Mouse (Mus musculus) CH12.LX (cell line): ENCODE measurements around the gene Cmya5. TPM values are rescaled to one million over a fixed set of nuclear protein-coding genes. Genes with fewer than 3 reads are reported as not detected.

Source experiments
- DNase-seq: peaks from one replicate; pipeline ENCODE4 v3.0.0-alpha.2; 2013; ENCODE audit errors: extremely low read depth
- H3K27ac ChIP-seq: 2 replicates; pipeline ENCODE4 v1.5.1; 2012; ENCODE audit warnings: low read depth, mild to moderate bottlenecking, control low read depth, moderate library complexity; ENCODE audit not compliant: insufficient read depth
- H3K27me3 ChIP-seq: replicated peaks from 2 replicates; pipeline ENCODE3; 2012; ENCODE audit warnings: inconsistent platforms
- H3K36me3 ChIP-seq, 2 experiments: replicated peaks in 1 of 2; 2 replicates each; pipeline versions ENCODE3 to v1.6.1; 2012; ENCODE audit warnings: inconsistent platforms in 1 of 2, low read length in 1 of 2, mild to moderate bottlenecking in 1 of 2, mixed read lengths in 1 of 2, moderate library complexity in 1 of 2; ENCODE audit not compliant: control insufficient read depth in 1 of 2, insufficient read depth in 1 of 2
- H3K4me1 ChIP-seq, 2 experiments: 2 replicates each; pipeline ENCODE4 v1.6.1; 2012; ENCODE audit warnings: inconsistent platforms in 1 of 2, moderate library complexity in 1 of 2; ENCODE audit not compliant: insufficient read depth in 2 of 2, control insufficient read depth in 1 of 2
- H3K4me2 ChIP-seq: 2 replicates; pipeline ENCODE4 v1.6.1; 2012; ENCODE audit warnings: low read depth, mild to moderate bottlenecking, control low read depth; ENCODE audit not compliant: poor library complexity, insufficient read depth, severe bottlenecking
- H3K4me3 ChIP-seq, 3 experiments: fragments of 150-350 bp in 1 of 3; sonication (generic) in 1 of 3; replicated peaks in 1 of 3; 2 replicates each; pipeline versions ENCODE3 to v1.5.1; 2011 to 2012; ENCODE audit warnings: low read depth in 2 of 3, low read length in 2 of 3, mild to moderate bottlenecking in 2 of 3, moderate library complexity in 2 of 3, control low read depth in 1 of 3, improper control_type of control experiment in 1 of 3, inconsistent platforms in 1 of 3, mixed read lengths in 1 of 3; ENCODE audit not compliant: poor library complexity in 1 of 3
- H3K79me2 ChIP-seq: replicated peaks from 2 replicates; pipeline ENCODE4 v1.6.1; 2012; ENCODE audit warnings: mild to moderate bottlenecking, moderate library complexity; ENCODE audit not compliant: control insufficient read depth, poor library complexity, insufficient read depth, severe bottlenecking; ENCODE audit errors: extremely low read depth
- H3K9ac ChIP-seq: 2 replicates; pipeline ENCODE4 v1.6.1; 2012; ENCODE audit warnings: low read depth, mild to moderate bottlenecking, control low read depth, moderate library complexity; ENCODE audit not compliant: insufficient read depth
- H3K9me3 ChIP-seq: replicated peaks from 2 replicates; pipeline ENCODE3; 2012; ENCODE audit warnings: low read length, inconsistent platforms, mixed read lengths
- CTCF ChIP-seq, 2 experiments: IDR thresholded peaks in 1 of 2; conservative IDR thresholded peaks in 1 of 2; 2 replicates each; pipeline ENCODE4 v1.5.1; 2011 to 2012; ENCODE audit warnings: low read depth in 2 of 2, low read length in 2 of 2, improper control_type of control experiment in 1 of 2, inconsistent platforms in 1 of 2, mild to moderate bottlenecking in 1 of 2, moderate library complexity in 1 of 2
- EP300 ChIP-seq: IDR thresholded peaks from 2 replicates; pipeline ENCODE4 v1.6.1; 2011; ENCODE audit warnings: low read length, improper control_type of control experiment
- ETS1 ChIP-seq: conservative IDR thresholded peaks from 2 replicates; pipeline ENCODE4 v1.6.1; 2012; ENCODE audit warnings: low read depth, mild to moderate bottlenecking, inconsistent platforms, low read length, improper control_type of control experiment, moderate library complexity
- GABPA ChIP-seq: IDR thresholded peaks from 2 replicates; pipeline ENCODE4 v1.6.1; 2012; ENCODE audit warnings: low read depth, low read length, improper control_type of control experiment, inconsistent platforms; ENCODE audit not compliant: insufficient replicate concordance
- JUN ChIP-seq: IDR thresholded peaks from 2 replicates; pipeline ENCODE4 v1.6.1; 2011; ENCODE audit warnings: low read depth, mild to moderate bottlenecking, low read length, improper control_type of control experiment, moderate library complexity; ENCODE audit not compliant: insufficient read depth
- JUND ChIP-seq: conservative IDR thresholded peaks from 2 replicates; pipeline ENCODE4 v1.6.1; 2011; ENCODE audit warnings: low read depth, low read length, improper control_type of control experiment
- KAT2A ChIP-seq: IDR thresholded peaks from 2 replicates; pipeline ENCODE4 v1.6.1; 2012; ENCODE audit warnings: low read length, improper control_type of control experiment, inconsistent platforms; ENCODE audit not compliant: insufficient replicate concordance
- MAX ChIP-seq: IDR thresholded peaks from 2 replicates; pipeline ENCODE4 v1.6.1; 2011; ENCODE audit warnings: low read length, improper control_type of control experiment
- MEF2A ChIP-seq: IDR thresholded peaks from 2 replicates; pipeline ENCODE4 v1.6.1; 2014; ENCODE audit warnings: low read depth, mild to moderate bottlenecking, inconsistent platforms, low read length, improper control_type of control experiment, borderline replicate concordance
- MXI1 ChIP-seq: IDR thresholded peaks from 2 replicates; pipeline ENCODE4 v1.6.1; 2011; ENCODE audit warnings: mild to moderate bottlenecking, low read depth, low read length, improper control_type of control experiment
- POLR2AphosphoS2 ChIP-seq: IDR thresholded peaks from 2 replicates; pipeline ENCODE4 v1.6.1; 2011; ENCODE audit warnings: low read depth, low read length, improper control_type of control experiment
- RAD21 ChIP-seq: IDR thresholded peaks from 2 replicates; pipeline ENCODE4 v1.6.1; 2011; ENCODE audit warnings: low read depth, mild to moderate bottlenecking, low read length, improper control_type of control experiment, moderate library complexity
- SMC3 ChIP-seq: IDR thresholded peaks from 2 replicates; pipeline ENCODE4 v1.6.1; 2011; ENCODE audit warnings: low read depth, low read length, improper control_type of control experiment
- UBTF ChIP-seq: IDR thresholded peaks from 2 replicates; pipeline ENCODE4 v1.6.1; 2012; ENCODE audit warnings: low read depth, mild to moderate bottlenecking, inconsistent platforms, low read length, improper control_type of control experiment, moderate library complexity
- USF1 ChIP-seq: IDR thresholded peaks from 2 replicates; pipeline ENCODE4 v1.6.1; 2014; ENCODE audit warnings: low read depth, mild to moderate bottlenecking, inconsistent platforms, low read length, improper control_type of control experiment
- ZKSCAN1 ChIP-seq: IDR thresholded peaks from 2 replicates; pipeline ENCODE4 v1.6.1; 2012; ENCODE audit warnings: low read depth, inconsistent platforms, low read length, improper control_type of control experiment, borderline replicate concordance
- ZNF384 ChIP-seq: IDR thresholded peaks from 2 replicates; pipeline ENCODE4 v1.6.1; 2012; ENCODE audit warnings: low read depth, low read length, improper control_type of control experiment, inconsistent platforms
- dilution Hi-C: fragments of 300-500 bp; cut with MboI; formaldehyde crosslinking; loops from 2 replicates; pipeline ENCODE4 v1.14.3; 2020; ENCODE audit warnings: low sequenced_read_pairs; ENCODE audit not compliant: extremely low pct_unique_long_range_greater_than_20kb, extremely low pct_ligation_motif_present
- in situ Hi-C: fragments of 300-500 bp; cut with MboI; formaldehyde crosslinking; loops from 3 replicates; pipeline ENCODE4 v1.14.3; 2019; ENCODE audit warnings: low sequenced_read_pairs, low pct_ligation_motif_present, low pct_unique_long_range_greater_than_20kb, mixed read lengths
- polyA plus RNA-seq: library from polyadenylated mRNA; unstranded; fragments of >175 nt; gene quantifications from 2 replicates; pipeline ENCODE4 v1.2.1, GENCODE M21; 2012; ENCODE audit warnings: low read depth; ENCODE audit not compliant: insufficient read length
- total RNA-seq, 2 experiments: library from RNA; depleted of rRNA; stranded (reverse); fragments of 300-350 nt in 1 of 2; fragments of >200 nt in 1 of 2; gene quantifications; 2 replicates each; pipeline ENCODE4 v1.2.3; 2012 to 2014

Gene Cmya5
- total and polyA plus RNA-seq, 3 experiments: 0.19 to 0.59 (median 0.34) TPM

GRCm38 (mm10) chr13:93011315-93011714, 133.2 kb downstream of the Cmya5 start:
- DNase-seq: no peak
- H3K9ac ChIP-seq: no peak overlapping the region
- TF ChIP-seq SMC3 (peak; percentile 55), CTCF (conservative IDR thresholded peaks at IDR 0.05 in 1 of 2, IDR thresholded peaks at IDR 0.05 in 1 of 2; ENCODE audit: low read depth in 2 of 2, low read length in 2 of 2) (peak in 1 of 2 experiments; percentile 60; a peak in 2 of 4 replicates), UBTF (no peak), RAD21 (peak; percentile 56)
- TF ChIP-seq, all 38 proteins: peak for 3
- Histone ChIP-seq H3K36me3 (no peaks in the 10 kb centered on the region), H3K9me3 (peaks cover 2% of the 10 kb centered on the region), H3K27me3 (no peaks in the 10 kb centered on the region), H3K27ac (no peak overlapping the region), H3K4me1 (peaks cover 8 to 10% of the 10 kb centered on the region in 2 experiments; a peak in 3 of 4 replicates), H3K4me2 (no peak overlapping the region), H3K4me3 (no peak overlapping the region), H3K79me2 (no peaks in the 10 kb centered on the region)
- in situ Hi-C loops: loop anchor here (25.0 kb wide), 2 partner anchors 226 to 701 kb away; no protein-coding TSS in a partner anchor
- dilution Hi-C loops: no loop called here

- no peak for TF ChIP-seq EP300
- TF ChIP-seq USF1: no peak
- no peak for TF ChIP-seq MEF2A
- TF ChIP-seq JUN: no peak
- TF ChIP-seq ETS1: no peak
- no peak for TF ChIP-seq GABPA
- TF ChIP-seq POLR2AphosphoS2: no peak
- TF ChIP-seq KAT2A: no peak
- TF ChIP-seq JUND: no peak
- TF ChIP-seq SMC3: no peak
- no peak for TF ChIP-seq MXI1
- no peak for TF ChIP-seq ZKSCAN1
- no peak for TF ChIP-seq MAX
- TF ChIP-seq ZNF384: no peak
- H3K79me2 ChIP-seq: no peaks in the 10 kb centered on the region
- H3K9ac ChIP-seq: no peak overlapping the region
- no peak overlapping the region for H3K27ac ChIP-seq
- no peak overlapping the region for H3K4me3 ChIP-seq
- no peak overlapping the region for H3K4me2 ChIP-seq
- H3K27me3 ChIP-seq: no peaks in the 10 kb centered on the region
- no peaks in the 10 kb centered on the region for H3K36me3 ChIP-seq
- peaks cover 7 to 8% of the 10 kb centered on the region in 2 experiments; a peak in 3 of 4 replicates for H3K4me1 ChIP-seq
- peaks cover under 1% of the 10 kb centered on the region for H3K9me3 ChIP-seq
- no peak for DNase-seq
- in situ Hi-C loops: loop anchor here (25.0 kb wide), 2 partner anchors 227 to 702 kb away; no protein-coding TSS in a partner anchor
- dilution Hi-C loops: no loop called here
Measured at GRCm38 (mm10) chr13:93010524-93010923, 134.0 kb downstream of the Cmya5 start.
